ENCODE assay signal across 16 mouse cellular contexts in the genomic region with DNA sequence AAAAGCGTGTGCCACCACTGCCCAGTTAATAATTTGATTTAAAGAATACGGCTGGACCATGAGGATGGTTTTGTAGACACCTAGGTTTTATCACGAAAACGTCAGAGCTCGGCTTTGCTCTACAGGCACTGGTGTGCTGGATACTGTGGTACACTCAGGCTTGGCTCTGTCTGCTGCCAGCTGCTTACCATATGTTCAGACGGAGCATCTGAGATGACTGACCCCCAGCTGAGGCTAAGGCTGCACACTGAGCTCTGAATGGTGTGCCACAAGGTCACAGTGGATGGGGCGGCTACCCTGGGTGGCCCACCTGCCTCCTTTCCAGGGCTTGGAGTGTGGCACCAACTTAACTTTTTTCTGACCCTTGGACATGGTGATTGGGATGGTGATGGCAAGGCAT.
"Had no signal": no experiment of that assay in that cellular context is flagged by ENCODE, and none has a peak within 500 bp of the region (broad histone marks: within the 10 kb centered on the region; RNA-seq: fewer than 3 reads in every experiment).

No protein-coding gene starts in this region.

- H3K4me1 ChIP-seq: liver, embryonic 12.5 days; neural tube, embryonic 15.5 days had no signal

- H3K27ac ChIP-seq: kidney, embryonic 15.5 days; left cerebral cortex, adult 2 months; limb, embryonic 15.5 days; liver, embryonic 12.5 days; midbrain, embryonic 12.5 days; neural tube, embryonic 15.5 days had no signal

- ATAC-seq: intestine, embryonic 16.5 days; liver, embryonic 12.5 days had no signal

- H3K27me3 ChIP-seq: kidney, embryonic 15.5 days; limb, embryonic 15.5 days; liver, embryonic 12.5 days; neural tube, embryonic 15.5 days had no signal

- DNase-seq: kidney, adult 2 months; kidney, postnatal 14 days; lung, embryonic 14.5 days; lung, postnatal 10 days; lung, postnatal 4 days; right cerebral cortex, postnatal 4 days; spleen, adult 18-20 months; thymus, adult 18-20 months; thymus, postnatal 14 days had no signal

- H3K9ac ChIP-seq: kidney, embryonic 15.5 days; limb, embryonic 15.5 days; liver, embryonic 12.5 days; lung, embryonic 14.5 days; midbrain, embryonic 12.5 days; neural tube, embryonic 15.5 days had no signal

- H3K4me2 ChIP-seq: kidney, embryonic 15.5 days; limb, embryonic 15.5 days; liver, embryonic 12.5 days; lung, embryonic 14.5 days; midbrain, embryonic 12.5 days; neural tube, embryonic 15.5 days had no signal

- H3K36me3 ChIP-seq: kidney, embryonic 15.5 days; limb, embryonic 15.5 days; midbrain, embryonic 12.5 days; neural tube, embryonic 15.5 days had no signal

- H3K9me3 ChIP-seq: kidney, embryonic 15.5 days; limb, embryonic 15.5 days; liver, embryonic 12.5 days; midbrain, embryonic 12.5 days; neural tube, embryonic 15.5 days had no signal

- H3K4me3 ChIP-seq: kidney, embryonic 15.5 days; left cerebral cortex, adult 2 months; limb, embryonic 15.5 days; liver, embryonic 12.5 days; midbrain, embryonic 12.5 days; neural tube, embryonic 15.5 days had no signal
